ENCODE assay signal across 23 mouse cellular contexts in genomic region chr10:41891312-41891711, GRCm38 (mm10).
"Had no signal": no experiment of that assay in that cellular context is flagged by ENCODE, and none has a peak within 500 bp of the region (broad histone marks: within the 10 kb centered on the region; RNA-seq: fewer than 3 reads in every experiment).

No protein-coding gene starts in this region.

- H3K4me3 ChIP-seq: limb, embryonic 10.5 days; limb, embryonic 13.5 days; liver, embryonic 12.5 days; liver, embryonic 15.5 days; lung, embryonic 15.5 days; megakaryocyte, embryonic 14.5 days; midbrain, embryonic 10.5 days; midbrain, embryonic 13.5 days; myocyte; neural tube, embryonic 13.5 days; stomach, embryonic 15.5 days had no signal

- DNase-seq: kidney, adult 2 months; kidney, postnatal 25 days; liver; lung, adult 18-20 months; lung, postnatal 10 days; lung, postnatal 36 days; right cerebral cortex, postnatal 4 days; spleen, adult 18-20 months; thymus, postnatal 25 days had no signal

- ATAC-seq: intestine, postnatal 0 days; liver, embryonic 12.5 days; midbrain, embryonic 13.5 days; midbrain, embryonic 16.5 days had no signal

- H3K27ac ChIP-seq: kidney, postnatal 0 days; limb, embryonic 10.5 days; limb, embryonic 13.5 days; liver, embryonic 12.5 days; liver, embryonic 15.5 days; lung, embryonic 15.5 days; midbrain, embryonic 10.5 days; midbrain, embryonic 13.5 days; neural tube, embryonic 13.5 days; stomach, embryonic 15.5 days had no signal
